Mouse (Mus musculus) kidney, embryonic 14.5 days (tissue): ENCODE measurements around the gene Epor. TPM values are rescaled to one million over a fixed set of nuclear protein-coding genes. Genes with fewer than 3 reads are reported as not detected.

Experiments
- ATAC-seq: fragments of 200-750 bp; cut with Nextera tagmentation; 2 replicates; pipeline ENCODE4 v1.8.0; 2017; ENCODE audit warnings: moderate number of reproducible peaks, mild to moderate bottlenecking, moderate TSS enrichment, moderate library complexity; ENCODE audit not compliant: low FRiP score, low TSS enrichment
- H3K27ac ChIP-seq: fragments of 300-500 bp; sonication (generic); 2 replicates; pipeline ENCODE4 v1.5.1; 2014; ENCODE audit warnings: low read depth, mild to moderate bottlenecking, low read length, moderate library complexity, mixed read lengths
- H3K27me3 ChIP-seq: fragments of 300-500 bp; sonication (generic); 2 replicates; pipeline ENCODE4 v1.6.1; 2014; ENCODE audit warnings: mild to moderate bottlenecking, low read length; ENCODE audit not compliant: control insufficient read depth, insufficient read depth
- H3K36me3 ChIP-seq: fragments of 300-500 bp; sonication (generic); 2 replicates; pipeline ENCODE4 v1.6.1; 2014; ENCODE audit warnings: low read length, mixed read lengths; ENCODE audit not compliant: control insufficient read depth, insufficient read depth
- H3K4me1 ChIP-seq: fragments of 300-500 bp; sonication (generic); 2 replicates; pipeline ENCODE4 v1.6.1; 2014; ENCODE audit warnings: low read length, mixed read lengths; ENCODE audit not compliant: control insufficient read depth, insufficient read depth
- H3K4me2 ChIP-seq: fragments of 300-500 bp; sonication (generic); replicated peaks from 2 replicates; pipeline ENCODE4 v1.6.1; 2014; ENCODE audit warnings: low read depth, mild to moderate bottlenecking, low read length
- H3K4me3 ChIP-seq: fragments of 300-500 bp; sonication (generic); 2 replicates; pipeline ENCODE4 v1.5.1; 2014; ENCODE audit warnings: mild to moderate bottlenecking, low read length
- H3K9ac ChIP-seq: fragments of 300-500 bp; sonication (generic); 2 replicates; pipeline ENCODE4 v1.6.1; 2014; ENCODE audit warnings: low read depth, mild to moderate bottlenecking, low read length, moderate library complexity
- H3K9me3 ChIP-seq: fragments of 300-500 bp; sonication (generic); 2 replicates; pipeline ENCODE4 v1.6.1; 2016; ENCODE audit warnings: low read length; ENCODE audit not compliant: control insufficient read depth
- WGBS: fragments of 180-500 bp; shearing (Covaris S2); extraction: QIAGEN DNeasy Blood & Tissue Kit; methylation state at CpG from one replicate; pipeline ENCODE4 v1.1.7; 2014; 5-methylcytosine and 5-hydroxymethylcytosine counted together
- polyA plus RNA-seq: library from polyadenylated mRNA; unstranded; fragments of >200 nt; fragmentation: Nextera tagmentation; extraction: Ambion mirVana; gene quantifications from 2 replicates; pipeline ENCODE4 v1.2.1, GENCODE M21; 2014

The Epor gene
- polyA plus RNA-seq, 1 experiment from 2014 or later = 10.5 TPM

DNA sequence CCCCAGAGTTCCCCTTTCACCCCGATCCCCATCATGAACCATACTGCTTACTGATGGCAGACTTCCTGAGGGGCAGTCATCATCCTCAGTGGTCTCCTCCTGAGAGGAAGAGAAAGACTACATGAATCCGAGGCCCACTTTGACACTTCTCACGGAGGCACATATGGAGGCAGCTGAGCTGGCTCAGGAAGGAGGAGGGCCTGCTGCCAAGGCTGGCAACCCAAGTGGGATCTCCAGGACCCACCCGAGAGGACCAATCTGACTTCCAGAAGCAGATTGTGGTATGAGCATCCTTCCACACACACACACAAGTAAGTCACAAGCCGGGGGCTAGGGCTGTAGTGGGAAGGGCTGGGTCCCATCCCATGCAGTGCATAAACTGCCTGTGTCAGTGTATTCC lies 14.0 kb upstream of the Epor start:
- H3K36me3 ChIP-seq = peaks cover 5% of the 10 kb centered on the region; the same call in 1 of the 2 replicates
- H3K27ac ChIP-seq = no peak overlapping the region
- H3K9ac ChIP-seq = no peak overlapping the region
- no peak for ATAC-seq
- H3K4me3 ChIP-seq = no peak overlapping the region
- H3K4me2 ChIP-seq = no peak overlapping the region
- H3K9me3 ChIP-seq = no peaks in the 10 kb centered on the region
- 87% methylated on average over 5 of the region's 5 CpGs for WGBS
- H3K4me1 ChIP-seq = no peaks in the 10 kb centered on the region
- no peaks in the 10 kb centered on the region for H3K27me3 ChIP-seq

DNA sequence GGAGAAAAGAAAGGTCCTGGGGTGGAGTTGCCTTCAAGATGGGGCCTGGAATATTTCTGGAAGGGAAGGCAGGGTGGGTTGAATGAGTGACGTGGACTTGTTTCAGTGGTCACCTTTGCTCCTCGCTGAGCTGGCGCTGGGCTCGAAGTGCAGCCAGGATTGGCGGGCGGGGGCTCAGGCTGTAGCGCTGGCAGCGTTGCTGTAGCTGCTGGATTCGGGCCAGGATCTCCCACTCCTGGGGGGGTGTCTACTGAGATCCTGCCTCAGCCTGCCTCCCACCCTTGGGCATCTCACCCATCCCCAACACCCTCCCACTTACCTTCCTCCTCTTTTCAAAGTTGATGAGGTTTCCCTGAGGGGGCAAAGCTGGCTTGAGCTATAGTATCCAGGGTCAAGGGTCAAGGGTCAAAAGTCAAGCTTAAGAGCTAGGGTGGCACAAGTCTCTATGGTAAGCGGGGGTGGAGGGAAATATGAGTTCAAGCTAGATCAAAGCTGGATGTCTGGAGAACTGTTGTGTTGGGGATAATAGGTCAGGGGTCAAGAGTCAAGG lies 13.4 kb upstream of the Epor start:
- ATAC-seq = no peak
- no peak overlapping the region for H3K4me3 ChIP-seq
- peaks cover 5% of the 10 kb centered on the region; the same call in 1 of the 2 replicates for H3K36me3 ChIP-seq
- no peak overlapping the region for H3K9ac ChIP-seq
- WGBS = 88% methylated on average over 10 of the region's 10 CpGs
- H3K27ac ChIP-seq = no peak overlapping the region
- no peak overlapping the region for H3K4me2 ChIP-seq
- no peaks in the 10 kb centered on the region for H3K27me3 ChIP-seq
- no peaks in the 10 kb centered on the region for H3K4me1 ChIP-seq
- no peaks in the 10 kb centered on the region for H3K9me3 ChIP-seq

DNA sequence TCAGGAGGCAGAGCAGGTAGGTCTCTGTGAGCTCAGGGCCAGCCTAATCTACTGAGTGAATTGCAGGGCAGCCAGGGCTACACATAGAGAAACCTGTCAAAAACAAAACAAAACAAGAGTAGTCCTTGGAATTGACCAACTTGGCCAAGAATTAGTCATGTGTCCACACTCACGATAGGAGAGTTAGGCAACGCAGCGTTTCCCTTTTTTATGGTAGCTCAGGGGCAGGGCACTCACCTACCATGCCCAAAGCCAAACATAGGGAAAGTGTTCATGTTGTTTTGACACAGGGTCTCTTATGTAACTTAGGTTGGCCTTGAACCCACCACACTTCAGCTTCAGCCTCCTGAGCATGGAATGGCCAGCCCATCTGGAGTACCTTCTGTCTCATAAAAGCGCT lies 6.0 kb upstream of the Epor start:
- WGBS = 86% methylated on average over 4 of the region's 4 CpGs
- H3K4me3 ChIP-seq = no peak overlapping the region
- no peaks in the 10 kb centered on the region for H3K4me1 ChIP-seq
- H3K9me3 ChIP-seq = no peaks in the 10 kb centered on the region
- no peak for ATAC-seq
- no peak overlapping the region for H3K4me2 ChIP-seq
- no peak overlapping the region for H3K9ac ChIP-seq
- H3K27ac ChIP-seq = no peak overlapping the region
- no peaks in the 10 kb centered on the region for H3K27me3 ChIP-seq
- H3K36me3 ChIP-seq = 0 out of 2 replicates have a peak, but pooled peaks cover under 1% of the 10 kb centered on the region

DNA sequence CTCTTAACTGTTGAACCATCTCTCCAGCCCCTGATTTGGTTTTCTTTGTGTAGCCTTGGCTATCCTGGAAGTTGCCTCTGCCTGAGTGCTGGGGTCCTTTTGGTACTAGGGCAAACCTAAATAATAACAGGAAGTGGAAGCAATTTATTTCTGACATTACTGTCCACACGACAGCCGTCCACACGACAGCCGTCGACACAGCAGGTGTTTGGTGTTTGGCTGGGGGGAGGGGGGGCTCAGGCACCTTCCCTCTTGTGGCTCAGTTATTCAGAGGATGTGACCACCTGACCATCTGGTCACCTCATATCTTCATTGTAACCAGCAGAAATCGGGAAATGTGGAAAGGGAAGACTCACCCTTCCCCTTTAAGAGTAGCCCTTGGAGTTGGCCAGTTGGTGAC lies 5.6 kb upstream of the Epor start:
- Histone ChIP-seq H3K9ac (no peak overlapping the region), H3K4me1 (no peaks in the 10 kb centered on the region), H3K9me3 (no peaks in the 10 kb centered on the region), H3K4me2 (no peak overlapping the region), H3K4me3 (no peak overlapping the region), H3K36me3 (no peaks in the 10 kb centered on the region), H3K27ac (no peak overlapping the region), H3K27me3 (no peaks in the 10 kb centered on the region)
- no peak for ATAC-seq
- WGBS = 52% methylated on average over 6 of the region's 6 CpGs

DNA sequence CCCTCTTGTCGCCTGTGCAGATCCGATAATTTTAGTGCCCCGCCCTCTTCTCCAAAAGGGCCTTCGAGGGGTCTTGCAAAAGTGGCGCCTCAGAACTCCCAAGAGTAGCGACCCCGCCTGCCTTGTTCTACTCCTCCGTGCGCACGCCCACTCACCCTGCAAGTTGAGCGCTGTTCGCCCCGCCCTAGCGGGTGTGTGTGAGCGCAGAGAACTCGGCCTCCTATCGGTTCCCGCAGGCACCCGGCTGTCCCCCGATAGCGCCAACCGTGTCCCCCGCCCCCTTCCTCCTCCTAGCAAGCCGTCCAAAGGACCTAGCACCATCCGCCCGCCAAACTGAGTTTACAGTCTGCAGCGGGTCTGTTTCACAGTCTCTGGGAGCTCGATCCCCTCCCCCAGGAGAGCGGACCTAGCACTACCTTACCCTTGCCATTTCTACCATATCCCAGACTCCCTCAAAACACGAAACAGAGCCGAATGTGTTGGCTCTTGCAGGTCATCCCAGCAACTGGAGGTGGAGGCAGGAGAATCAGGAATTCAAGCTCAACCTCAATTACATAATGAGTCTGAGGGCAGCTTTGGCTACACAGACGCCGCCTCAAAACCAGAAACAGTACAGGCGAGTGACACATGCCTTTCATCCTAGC lies 768 bp downstream of the Epor start:
- Histone ChIP-seq H3K4me2 (peak overlapping the region; percentile 82), H3K4me3 (peak overlapping the region; percentile 51), H3K27me3 (peaks cover 12% of the 10 kb centered on the region), H3K4me1 (peaks cover 27% of the 10 kb centered on the region), H3K9ac (peak overlapping the region; percentile 47; the same call in 1 of the 2 replicates), H3K9me3 (no peaks in the 10 kb centered on the region), H3K36me3 (no peaks in the 10 kb centered on the region; the same call in 1 of the 2 replicates), H3K27ac (no peak overlapping the region)
- peak; percentile 77 for ATAC-seq
- 2% methylated on average over 34 of the region's 34 CpGs for WGBS

DNA sequence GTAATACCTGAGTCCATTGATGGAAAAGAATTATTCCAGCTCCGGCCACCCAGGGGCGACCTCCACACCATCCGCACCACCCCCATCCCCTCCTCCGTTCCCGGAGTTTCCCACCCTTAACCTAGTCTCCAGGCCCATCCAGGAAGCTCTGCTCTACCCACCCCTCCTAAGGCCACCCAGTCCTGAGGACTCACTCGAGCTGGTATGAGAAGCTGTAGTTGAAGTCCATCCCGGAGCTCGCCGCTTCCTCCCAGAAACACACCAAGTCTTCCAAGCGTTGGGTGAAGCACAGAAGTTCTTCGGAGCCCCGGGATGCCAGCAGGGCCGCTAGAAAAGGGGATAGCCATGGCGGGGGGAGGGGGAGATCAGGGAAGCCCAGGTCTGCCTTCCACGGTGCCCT lies 1.3 kb downstream of the Epor start:
- Histone ChIP-seq H3K4me2 (peak overlapping the region; percentile 82), H3K27me3 (peaks cover 12% of the 10 kb centered on the region), H3K36me3 (no peaks in the 10 kb centered on the region; the same call in 1 of the 2 replicates), H3K27ac (no peak overlapping the region), H3K4me1 (peaks cover 27% of the 10 kb centered on the region), H3K9ac (peak overlapping the region; percentile 47; the same call in 1 of the 2 replicates), H3K4me3 (peak overlapping the region; percentile 51), H3K9me3 (no peaks in the 10 kb centered on the region)
- ATAC-seq = peak; percentile 47; the same call in 1 of the 2 replicates
- WGBS = under 1% methylated on average over 14 of the region's 15 CpGs

DNA sequence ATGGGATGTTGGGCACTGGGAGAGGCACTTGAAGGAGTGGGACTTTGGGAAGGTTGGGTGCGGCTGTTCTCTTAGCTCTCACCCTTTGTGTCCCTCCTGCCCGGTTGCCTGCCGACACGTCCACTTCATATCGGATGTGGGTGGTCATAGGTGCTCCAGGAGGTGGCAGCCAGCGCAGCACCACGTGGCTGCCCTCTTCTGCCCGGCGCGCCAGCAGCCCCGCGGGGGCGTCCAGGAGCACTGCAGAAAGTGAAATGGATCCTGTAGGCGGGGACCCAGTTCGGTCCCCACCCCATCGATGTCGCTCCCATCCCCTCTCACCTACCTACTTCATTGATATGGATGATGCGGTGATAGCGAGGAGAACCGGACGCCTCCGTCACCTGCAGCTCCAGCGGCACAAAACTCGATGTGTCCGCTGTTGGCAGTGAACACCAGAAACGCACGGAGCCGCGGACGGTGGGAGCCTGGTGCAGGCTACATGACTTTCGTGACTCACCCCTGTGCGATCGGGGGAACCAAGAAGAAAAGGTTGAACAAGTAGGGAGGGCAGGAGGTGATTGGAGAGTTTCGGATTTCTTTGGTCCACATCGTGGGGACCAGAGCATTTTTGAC lies 1.8 kb downstream of the Epor start:
- H3K4me1 ChIP-seq = peaks cover 29% of the 10 kb centered on the region
- peak overlapping the region; percentile 51 for H3K4me3 ChIP-seq
- no peak for ATAC-seq
- 1% methylated on average over 35 of the region's 35 CpGs for WGBS
- H3K9ac ChIP-seq = peak overlapping the region; percentile 47; the same call in 1 of the 2 replicates
- peak overlapping the region; percentile 82 for H3K4me2 ChIP-seq
- H3K36me3 ChIP-seq = no peaks in the 10 kb centered on the region; the same call in 1 of the 2 replicates
- no peaks in the 10 kb centered on the region for H3K9me3 ChIP-seq
- peaks cover 12% of the 10 kb centered on the region for H3K27me3 ChIP-seq
- no peak overlapping the region for H3K27ac ChIP-seq

DNA sequence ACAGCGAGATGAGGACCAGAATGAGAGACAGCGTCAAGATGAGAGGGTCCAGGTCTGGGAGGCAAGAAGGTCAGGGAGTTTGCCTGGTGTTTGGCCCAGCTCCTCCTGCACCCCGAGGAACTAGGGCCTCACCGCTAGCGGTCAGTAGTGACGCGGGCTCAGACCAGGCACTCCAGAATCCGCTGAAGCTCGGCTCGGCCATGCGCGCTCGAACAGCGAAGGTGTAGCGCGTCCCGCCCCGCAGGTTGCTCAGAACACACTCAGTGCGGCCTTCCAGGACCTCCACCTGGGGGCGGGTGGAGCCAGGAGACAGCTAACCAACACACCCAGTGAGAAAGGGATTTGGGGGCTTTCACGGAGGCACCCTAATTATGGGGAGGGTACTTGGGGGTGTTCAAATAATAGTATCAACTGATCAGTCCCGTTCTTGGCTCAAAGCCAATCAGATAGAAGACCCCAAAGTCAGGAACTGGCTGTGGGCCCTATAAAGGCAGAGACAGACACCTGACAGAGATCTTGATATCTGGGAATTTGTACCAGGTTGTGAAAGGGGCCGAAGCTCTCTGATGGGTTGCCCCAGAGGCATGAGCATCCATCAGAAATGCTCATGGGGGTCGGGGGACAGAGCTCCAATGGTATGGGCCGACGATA lies 2.6 kb downstream of the Epor start:
- H3K9me3 ChIP-seq = no peaks in the 10 kb centered on the region
- H3K36me3 ChIP-seq = no peaks in the 10 kb centered on the region; the same call in 1 of the 2 replicates
- ATAC-seq = no peak
- 7% methylated on average over 26 of the region's 26 CpGs for WGBS
- H3K27ac ChIP-seq = no peak overlapping the region
- H3K4me3 ChIP-seq = 0 out of 2 replicates have a peak overlapping the region, but pooled peaks have one; percentile 4
- peaks cover 31% of the 10 kb centered on the region for H3K4me1 ChIP-seq
- peak overlapping the region; percentile 82 for H3K4me2 ChIP-seq
- peaks cover 12% of the 10 kb centered on the region for H3K27me3 ChIP-seq
- H3K9ac ChIP-seq = 0 out of 2 replicates have a peak overlapping the region, but pooled peaks have one; percentile 19
